Mouse (Mus musculus) ES-Bruce4 (cell line): ENCODE data around the gene Dcst1. TPM values are rescaled to one million over a fixed set of nuclear protein-coding genes. Genes with fewer than 3 reads are reported as not detected.

Experiments
- H3K27ac ChIP-seq: 2 replicates; pipeline ENCODE4 v1.5.1; 2012; ENCODE audit warnings: low read length, inconsistent platforms; ENCODE audit not compliant: insufficient read depth
- H3K27me3 ChIP-seq: 2 replicates; pipeline ENCODE4 v1.6.1; 2012; ENCODE audit warnings: mild to moderate bottlenecking, low read length, inconsistent platforms; ENCODE audit not compliant: control insufficient read depth, poor library complexity, insufficient read depth, severe bottlenecking
- H3K36me3 ChIP-seq: 2 replicates; pipeline ENCODE4 v1.6.1; 2012; ENCODE audit warnings: inconsistent platforms, mild to moderate bottlenecking, low read length, moderate library complexity; ENCODE audit not compliant: control insufficient read depth, poor library complexity, insufficient read depth, severe bottlenecking
- H3K4me1 ChIP-seq: one replicate; pipeline ENCODE4 v1.8.1; 2011; ENCODE audit warnings: low read length; ENCODE audit not compliant: control insufficient read depth, insufficient read depth
- H3K4me3 ChIP-seq: 2 replicates; pipeline ENCODE4 v1.5.1; 2011; ENCODE audit warnings: low read depth, mild to moderate bottlenecking, low read length
- H3K9ac ChIP-seq: 2 replicates; pipeline ENCODE4 v1.6.1; 2012; ENCODE audit warnings: low read depth, mild to moderate bottlenecking, inconsistent platforms; ENCODE audit not compliant: poor library complexity, severe bottlenecking
- H3K9me3 ChIP-seq: replicated peaks from 2 replicates; pipeline ENCODE4 v1.6.1; 2012; ENCODE audit warnings: mild to moderate bottlenecking, low read length, inconsistent platforms; ENCODE audit not compliant: control insufficient read depth, poor library complexity, insufficient read depth, severe bottlenecking
- CTCF ChIP-seq: IDR thresholded peaks from one replicate; pipeline ENCODE4 v1.8.1; 2011; ENCODE audit warnings: low read depth, low read length
- EP300 ChIP-seq: IDR thresholded peaks from 2 replicates; pipeline ENCODE4 v1.6.1; 2011; ENCODE audit warnings: low read depth, low read length; ENCODE audit not compliant: insufficient read depth
- POLR2A ChIP-seq: IDR thresholded peaks from one replicate; pipeline ENCODE4 v1.8.1; 2011; ENCODE audit warnings: low read length; ENCODE audit not compliant: insufficient read depth
- polyA plus RNA-seq: library from polyadenylated mRNA; stranded (reverse); fragments of >200 nt; gene quantifications from 2 replicates; pipeline ENCODE4 v1.2.4, GENCODE M21; 2011; ENCODE audit warnings: low read depth; ENCODE audit not compliant: missing spikeins, insufficient read depth, insufficient read length

Dcst1 gene
- polyA plus RNA-seq, 1 experiment: not detected

DNA sequence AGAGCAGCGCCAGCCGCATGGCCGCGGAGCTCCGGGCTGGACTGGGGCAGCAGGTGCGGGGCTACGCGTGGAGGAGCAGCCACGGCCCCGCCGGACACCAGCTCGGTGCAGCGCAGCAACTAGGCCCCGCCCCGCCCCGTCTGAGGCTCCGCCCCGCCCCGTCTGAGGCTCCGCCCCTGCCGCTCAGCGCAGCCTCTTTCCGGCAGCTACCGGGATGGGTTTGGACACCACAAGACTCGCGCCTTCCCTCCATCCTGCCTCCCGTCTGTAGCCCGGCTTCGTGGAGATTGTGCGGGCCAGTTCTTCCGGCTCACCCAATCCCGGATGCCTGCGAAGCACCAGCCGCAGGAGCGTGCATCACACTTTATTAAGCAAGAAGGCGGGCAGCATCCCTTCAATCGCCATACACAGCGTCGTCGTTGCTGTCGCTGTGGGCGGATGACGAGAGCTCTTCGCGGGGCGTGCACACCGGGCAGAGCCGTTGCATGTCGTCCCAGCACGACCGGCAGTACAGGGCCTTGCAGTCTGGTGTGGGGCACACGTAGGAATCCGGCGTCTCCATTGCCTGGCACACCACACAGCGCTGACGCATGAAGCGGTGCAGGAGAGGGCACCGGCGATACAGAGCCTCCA, 15.1 kb downstream of the Dcst1 start, which contains the start of gene Adam15:
Gene Adam15 (minus strand): TSS at position 128 of the 633 bp plus-strand sequence.
- peak within 1 kb of the TSS; percentile 91 for H3K4me3 ChIP-seq
- no peaks in the 10 kb centered on the region for H3K4me1 ChIP-seq
- no peaks in the 10 kb centered on the region for H3K9me3 ChIP-seq
- TF ChIP-seq CTCF: no peak
- TF ChIP-seq POLR2A: peak; percentile 33
- TF ChIP-seq EP300: no peak
- H3K27ac ChIP-seq: no peak within 1 kb of the TSS
- no peaks in the 10 kb centered on the region for H3K36me3 ChIP-seq
- no peaks in the 10 kb centered on the region for H3K27me3 ChIP-seq
- peak within 1 kb of the TSS; percentile 60 for H3K9ac ChIP-seq

GRCm38 (mm10) chr3:89348911-89349868, 15.9 kb downstream of the Dcst1 start:
- Histone ChIP-seq H3K27me3 (no peaks in the 10 kb centered on the region), H3K4me3 (peak overlapping the region; percentile 91), H3K9ac (peak overlapping the region; percentile 60), H3K9me3 (no peaks in the 10 kb centered on the region), H3K27ac (no peak overlapping the region), H3K4me1 (no peaks in the 10 kb centered on the region), H3K36me3 (no peaks in the 10 kb centered on the region)
- TF ChIP-seq CTCF (no peak), EP300 (no peak), POLR2A (no peak)

- H3K36me3 ChIP-seq: no peaks in the 10 kb centered on the region
- H3K9ac ChIP-seq: no peak overlapping the region
- no peak overlapping the region for H3K4me3 ChIP-seq
- H3K27me3 ChIP-seq: no peaks in the 10 kb centered on the region
- H3K27ac ChIP-seq: no peak overlapping the region
- no peak for TF ChIP-seq EP300
- no peak for TF ChIP-seq CTCF
- TF ChIP-seq POLR2A: no peak
- H3K4me1 ChIP-seq: no peaks in the 10 kb centered on the region
- H3K9me3 ChIP-seq: no peaks in the 10 kb centered on the region
These were observed 17.1 kb downstream of the Dcst1 start for GRCm38 (mm10) chr3:89347916-89348315.

- Histone ChIP-seq H3K4me1 (no peaks in the 10 kb centered on the region), H3K27me3 (no peaks in the 10 kb centered on the region), H3K27ac (no peak overlapping the region), H3K9me3 (no peaks in the 10 kb centered on the region), H3K36me3 (no peaks in the 10 kb centered on the region), H3K9ac (no peak overlapping the region), H3K4me3 (no peak overlapping the region)
- no peak for TF ChIP-seq POLR2A
- no peak for TF ChIP-seq CTCF
- no peak for TF ChIP-seq EP300
These were observed 18.1 kb downstream of the Dcst1 start for GRCm38 (mm10) chr3:89346815-89347540.

DNA sequence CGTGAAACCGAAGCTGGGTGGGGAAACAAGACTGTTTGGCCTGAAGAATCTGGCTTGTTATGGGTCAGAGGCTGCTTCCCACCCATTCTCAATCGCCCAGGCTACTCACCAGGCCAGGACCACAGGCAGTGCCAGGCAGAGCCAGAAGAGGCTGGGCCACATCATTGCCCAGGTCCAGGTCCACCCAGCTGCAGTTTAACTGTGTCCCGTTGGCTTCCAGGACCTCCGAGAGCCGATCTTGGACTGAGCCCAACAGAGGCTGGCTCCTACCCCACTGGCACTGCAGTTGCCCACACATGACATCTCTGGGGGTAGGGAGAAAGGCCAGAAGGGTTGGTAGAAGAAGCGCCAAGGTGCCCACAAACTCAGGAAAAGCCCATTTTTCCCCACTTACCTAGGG, 21.8 kb downstream of the Dcst1 start:
- Histone ChIP-seq H3K9ac (no peak overlapping the region), H3K36me3 (no peaks in the 10 kb centered on the region), H3K27ac (no peak overlapping the region), H3K4me3 (no peak overlapping the region), H3K27me3 (no peaks in the 10 kb centered on the region), H3K9me3 (no peaks in the 10 kb centered on the region), H3K4me1 (peaks cover 2% of the 10 kb centered on the region)
- TF ChIP-seq POLR2A (no peak), CTCF (no peak), EP300 (no peak)
